Mouse (Mus musculus): Measurements from ENCODE around the gene Eepd1.

DNA sequence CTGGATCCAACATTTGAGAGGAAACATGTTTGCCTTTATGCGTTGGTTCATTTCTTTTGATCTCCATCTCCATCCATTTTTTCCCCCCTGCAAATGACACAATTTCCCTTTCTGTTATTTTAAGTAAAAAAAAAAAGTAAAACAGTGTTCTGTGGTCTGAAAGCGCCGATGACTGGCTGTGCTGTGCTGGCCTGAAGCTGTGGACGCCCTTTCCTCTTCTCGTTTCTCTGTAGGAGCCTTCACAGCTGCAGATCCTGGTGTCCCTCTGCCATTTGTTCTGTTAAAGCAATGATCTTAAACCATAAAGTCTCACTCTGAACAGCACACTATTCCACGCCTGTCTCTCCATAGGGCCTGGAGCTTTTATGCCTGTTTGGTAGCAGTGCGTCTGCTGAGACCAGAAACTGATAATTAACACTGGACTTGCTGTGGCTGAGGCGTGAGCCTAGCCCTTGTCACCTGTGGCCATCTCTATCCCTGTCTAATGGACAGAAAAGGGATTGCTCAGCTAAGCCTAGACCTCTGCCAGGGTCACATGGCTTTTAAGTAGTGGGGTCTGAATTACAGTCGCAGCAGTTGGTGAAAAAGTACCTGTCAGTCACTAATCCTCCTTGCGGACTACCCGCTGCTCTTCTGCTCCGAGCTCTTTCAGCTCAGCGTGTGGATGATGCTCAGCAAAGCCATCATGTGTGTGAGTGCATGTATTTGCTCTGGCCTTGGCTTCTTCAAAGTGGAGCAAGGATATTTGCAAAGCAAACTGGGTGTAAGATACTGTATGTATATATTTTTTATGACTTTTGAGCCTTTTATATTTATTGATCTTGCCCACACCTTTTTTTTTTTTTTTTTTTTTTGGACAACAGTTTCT is 9.2 kb downstream of the Eepd1 start:
- TF ChIP-seq CTCF (IDR thresholded peaks at IDR 0.05; ENCODE audit: borderline replicate concordance, control insufficient read depth, extremely low read depth, insufficient read depth, low read length, poor library complexity): no peak
- TF ChIP-seq POLR2A (IDR thresholded peaks at IDR 0.05; ENCODE audit: control insufficient read depth, extremely low read depth, insufficient read depth, low read length, poor library complexity): no peak

Measured in thymus, adult 2 months (tissue).